Mouse (Mus musculus): Measurements from ENCODE around the gene Ppm1g. TPM values are rescaled to one million over a fixed set of nuclear protein-coding genes. Genes with fewer than 3 reads are reported as not detected.

Ppm1g gene
- total RNA-seq, 2 experiments from 2014 or later = 70.2 to 71.8 TPM

Other genes with a start within 250 kb of the Ppm1g start
- gene Atraid, start 172.4 kb downstream of the Ppm1g start, total RNA-seq (2021) = 10 to 100 TPM; 74.3 to 75.8 TPM
- gene Slc5a6, start 171.8 kb downstream of the Ppm1g start, total RNA-seq (2021) = 10 to 100 TPM; 14.4 to 17.9 TPM
- gene Cad, start 165.9 kb downstream of the Ppm1g start, total RNA-seq (2021) = 10 to 100 TPM; 18.1 to 21.8 TPM
- gene Dnajc5g, start 114.4 kb downstream of the Ppm1g start, total RNA-seq (2021) = not detected
- gene Slc30a3, start 112.5 kb downstream of the Ppm1g start, total RNA-seq (2021) = 100 to 1,000 TPM; 155 to 159 TPM
- 1 to 10 TPM; 1.4 to 2.8 TPM for gene Trim54, start 104.0 kb downstream of the Ppm1g start, total RNA-seq (2021)
- gene Ucn, start 81.9 kb downstream of the Ppm1g start, total RNA-seq (2021) = 1 to 10 TPM in 1 of 2 experiments, not detected in 1; 2.4 TPM
- gene Mpv17, start 66.4 kb downstream of the Ppm1g start, total RNA-seq (2021) = 10 to 100 TPM; 46.2 to 50.8 TPM
- 1 to 10 TPM; 2.0 to 5.1 TPM for gene Gm29609, start 40.8 kb downstream of the Ppm1g start, total RNA-seq (2021)
- gene Gtf3c2, start 40.5 kb downstream of the Ppm1g start, total RNA-seq (2021) = 10 to 100 TPM; 48.0 to 73.7 TPM
- 10 to 100 TPM; 78.9 to 84.4 TPM for gene Snx17, start 27.5 kb downstream of the Ppm1g start, total RNA-seq (2021)
- 10 to 100 TPM; 36.2 to 41.1 TPM for gene Eif2b4, start 27.3 kb downstream of the Ppm1g start, total RNA-seq (2021)
- 10 to 100 TPM; 26.8 to 29.3 TPM for gene Zfp513, start 18.4 kb downstream of the Ppm1g start, total RNA-seq (2021)
- gene Nrbp1, start 20.2 kb upstream of the Ppm1g start, total RNA-seq (2021) = 10 to 100 TPM; 77.9 to 80.9 TPM
- gene Gm9970, start 20.5 kb upstream of the Ppm1g start, total RNA-seq (2021) = not detected
- 1 to 10 TPM; 2.2 to 4.0 TPM for gene Krtcap3, start 31.0 kb upstream of the Ppm1g start, total RNA-seq (2021)
- gene Ift172, start 70.4 kb upstream of the Ppm1g start, total RNA-seq (2021) = 100 to 1,000 TPM in 1 of 2 experiments, 10 to 100 TPM in 1; 78.3 to 102 TPM
- gene Fndc4, start 75.4 kb upstream of the Ppm1g start, total RNA-seq (2021) = 100 to 1,000 TPM; 147 to 162 TPM
- gene Gckr, start 76.8 kb upstream of the Ppm1g start, total RNA-seq (2021) = under 1 TPM in 1 of 2 experiments, not detected in 1; 0.25 TPM
- 10 to 100 TPM; 45.2 to 49.6 TPM for gene Zfp512, start 231.7 kb upstream of the Ppm1g start, total RNA-seq (2021)